Mouse (Mus musculus): ENCODE results near the gene B4galnt1.

Gene B4galnt1

GRCm38 (mm10) chr10:127170002-127170401, 5.0 kb downstream of the B4galnt1 start:
- peak; percentile 44 to 60 for DNase-seq (ENCODE audit: low spot score in 2 of 2)

GRCm38 (mm10) chr10:127170837-127171272, 5.8 kb downstream of the B4galnt1 start:
- peak; percentile 68 to 76 for DNase-seq (ENCODE audit: low spot score in 2 of 2)

DNA sequence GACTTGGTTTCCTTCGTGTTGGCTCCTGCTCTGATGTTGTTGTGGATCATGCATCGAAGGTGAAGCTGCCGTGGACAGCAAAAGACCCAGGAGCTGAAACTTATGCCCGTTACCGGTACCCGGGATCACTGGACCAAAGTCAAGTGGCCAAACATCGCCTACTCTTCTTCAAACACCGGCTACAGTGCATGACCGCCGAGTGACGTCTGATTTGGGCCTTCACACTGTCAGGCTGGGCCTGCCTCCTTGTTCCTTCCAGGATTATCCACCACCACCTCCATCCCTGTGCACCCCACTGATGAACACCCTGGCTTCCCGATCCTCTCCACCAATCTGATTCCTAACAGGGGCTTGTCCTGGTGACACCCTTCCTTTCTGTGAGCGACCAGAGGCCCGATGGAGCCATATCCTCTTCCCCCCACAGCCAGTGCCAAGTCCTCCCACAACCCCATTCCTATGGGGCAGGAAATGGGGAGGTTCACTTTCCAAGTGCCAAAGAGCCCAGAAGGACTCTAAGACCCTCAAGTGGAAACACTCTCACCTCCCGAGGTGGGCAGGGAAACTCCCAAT, 6.7 kb downstream of the B4galnt1 start:
- DNase-seq (ENCODE audit: low spot score in 2 of 2): no peak

GRCm38 (mm10) chr10:127173148-127174065, 8.4 kb downstream of the B4galnt1 start:
- DNase-seq (ENCODE audit: low spot score in 2 of 2): peak in 1 of 2 experiments; percentile 32

GRCm38 (mm10) chr10:127174170-127174569, 9.1 kb downstream of the B4galnt1 start:
- peak in 1 of 2 experiments; percentile 37 for DNase-seq (ENCODE audit: low spot score in 2 of 2)

GRCm38 (mm10) chr10:127176228-127176627, 11.2 kb downstream of the B4galnt1 start:
- DNase-seq (ENCODE audit: low spot score in 2 of 2): no peak

DNA sequence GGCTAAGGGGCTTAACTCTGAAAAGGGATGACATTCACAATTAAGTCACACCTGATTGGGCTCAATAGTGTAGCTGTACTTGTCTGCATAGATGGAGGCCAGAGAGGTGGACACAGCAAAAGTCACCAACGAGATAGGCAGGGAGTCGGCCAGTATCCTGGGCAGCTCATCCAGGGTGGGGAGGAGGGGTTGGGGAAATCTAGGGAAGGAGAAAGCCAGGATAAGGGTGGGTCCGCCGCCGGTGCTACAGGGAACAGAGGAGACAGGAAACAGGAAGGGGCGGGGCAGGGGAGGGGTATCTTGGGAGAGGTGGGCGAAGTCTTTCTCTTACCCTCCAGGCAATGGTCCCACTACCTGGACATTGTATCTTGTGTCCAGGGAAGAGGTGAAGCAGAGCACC, 11.7 kb downstream of the B4galnt1 start:
- DNase-seq (ENCODE audit: low spot score in 2 of 2): no peak

- no peak for DNase-seq (ENCODE audit: low spot score in 2 of 2)
Measured at GRCm38 (mm10) chr10:127177235-127177634, 12.2 kb downstream of the B4galnt1 start.

- DNase-seq (ENCODE audit: low spot score in 2 of 2): peak; percentile 79 to 85
Measured at GRCm38 (mm10) chr10:127177719-127178118, 12.7 kb downstream of the B4galnt1 start.

- peak in 1 of 2 experiments; percentile 34 for DNase-seq (ENCODE audit: low spot score in 2 of 2)
Measured at GRCm38 (mm10) chr10:127178286-127179027, 13.4 kb downstream of the B4galnt1 start.

- DNase-seq (ENCODE audit: low spot score in 2 of 2): peak in 1 of 2 experiments; percentile 71
Measured at GRCm38 (mm10) chr10:127179871-127180694, 15.1 kb downstream of the B4galnt1 start, which contains the start of gene Slc26a10. Slc26a10 (minus strand) TSS chr10:127180645.

GRCm38 (mm10) chr10:127180695-127181047, 15.6 kb downstream of the B4galnt1 start:
- DNase-seq (ENCODE audit: low spot score in 2 of 2): no peak

- no peak for DNase-seq (ENCODE audit: low spot score in 2 of 2)
Measured at GRCm38 (mm10) chr10:127181566-127181965, 16.5 kb downstream of the B4galnt1 start.

GRCm38 (mm10) chr10:127182624-127183023, 17.6 kb downstream of the B4galnt1 start:
- no peak for DNase-seq (ENCODE audit: low spot score in 2 of 2)

DNA sequence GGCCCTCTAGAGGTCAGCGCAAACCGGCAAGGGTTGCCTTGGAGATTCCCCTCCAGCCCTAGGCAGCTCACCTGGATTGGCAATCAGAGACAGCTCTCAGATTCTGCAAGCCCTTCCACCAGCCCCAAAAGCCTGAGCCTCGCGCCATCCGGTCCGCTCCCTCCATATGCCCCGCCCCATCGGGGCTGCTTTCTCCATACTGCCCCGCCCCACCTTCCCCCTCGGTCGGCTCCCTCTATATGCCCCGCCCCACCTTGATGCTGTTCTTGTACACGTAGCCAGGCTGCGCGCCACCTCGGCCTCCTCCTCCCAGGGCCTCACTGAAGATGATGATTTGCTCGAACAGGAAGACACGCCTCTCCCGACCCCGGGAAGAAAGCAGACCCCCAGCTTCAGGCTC, 18.7 kb downstream of the B4galnt1 start:
- DNase-seq (ENCODE audit: low spot score in 2 of 2): no peak

DNA sequence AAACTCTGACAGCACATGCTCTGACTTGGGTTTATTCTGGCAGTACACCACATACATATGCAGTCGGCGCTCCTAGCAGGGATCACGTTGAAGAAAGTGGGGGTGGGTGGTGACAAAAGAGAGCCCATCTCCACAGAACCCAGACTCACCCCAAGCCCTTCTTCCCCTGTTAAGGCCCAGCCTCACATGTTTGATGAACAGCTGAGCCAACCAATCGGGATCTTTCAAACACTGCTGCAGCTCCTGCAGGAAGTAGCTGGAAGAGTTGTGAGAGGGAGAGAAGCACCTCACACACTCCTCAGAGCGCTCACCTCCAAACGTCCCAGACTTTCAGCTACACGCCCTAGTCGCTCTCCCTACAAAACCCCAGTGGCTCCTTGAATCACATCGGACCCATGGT, 20.1 kb downstream of the B4galnt1 start:
- peak; percentile 73 to 77 for DNase-seq (ENCODE audit: low spot score in 2 of 2)

DNA sequence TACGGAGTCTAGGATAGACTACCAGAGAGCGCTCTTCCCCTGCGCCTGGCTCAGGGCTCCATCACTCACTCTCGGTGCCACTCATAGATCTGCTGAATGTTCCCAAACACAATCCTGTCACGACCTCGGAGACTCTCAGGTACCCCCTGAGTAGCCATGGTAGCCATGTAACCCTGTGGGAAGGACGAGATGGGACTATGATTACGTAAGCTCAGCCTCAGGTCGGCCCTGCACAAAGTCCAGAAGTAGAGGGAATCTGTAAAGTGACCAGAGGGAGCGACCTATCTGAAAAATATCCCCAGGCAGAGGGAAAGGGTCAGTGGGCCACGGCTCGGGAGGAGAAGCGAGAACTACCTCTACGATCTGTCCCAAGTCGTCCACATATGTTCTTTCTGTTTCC, 20.5 kb downstream of the B4galnt1 start:
- no peak for DNase-seq (ENCODE audit: low spot score in 2 of 2)

DNA sequence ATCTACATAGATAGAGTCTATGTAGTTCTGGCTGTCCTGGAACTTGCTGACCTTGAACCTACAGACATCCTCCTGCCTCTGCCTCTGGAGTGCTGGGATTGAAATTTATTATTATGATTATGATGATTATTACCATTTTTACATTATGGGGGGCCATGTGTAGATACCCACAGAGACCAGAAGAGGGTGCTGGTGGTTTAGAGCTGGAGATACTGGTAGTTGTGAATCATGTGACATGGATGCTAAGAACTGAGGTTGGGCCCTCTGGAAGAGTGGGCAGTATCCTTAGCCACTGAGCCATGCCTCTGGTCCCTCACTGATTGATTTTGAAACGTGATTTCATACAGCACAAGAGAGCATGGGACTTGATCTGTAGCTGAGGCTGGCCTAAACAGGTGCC, 21.4 kb downstream of the B4galnt1 start:
- DNase-seq (ENCODE audit: low spot score in 2 of 2): no peak

DNA sequence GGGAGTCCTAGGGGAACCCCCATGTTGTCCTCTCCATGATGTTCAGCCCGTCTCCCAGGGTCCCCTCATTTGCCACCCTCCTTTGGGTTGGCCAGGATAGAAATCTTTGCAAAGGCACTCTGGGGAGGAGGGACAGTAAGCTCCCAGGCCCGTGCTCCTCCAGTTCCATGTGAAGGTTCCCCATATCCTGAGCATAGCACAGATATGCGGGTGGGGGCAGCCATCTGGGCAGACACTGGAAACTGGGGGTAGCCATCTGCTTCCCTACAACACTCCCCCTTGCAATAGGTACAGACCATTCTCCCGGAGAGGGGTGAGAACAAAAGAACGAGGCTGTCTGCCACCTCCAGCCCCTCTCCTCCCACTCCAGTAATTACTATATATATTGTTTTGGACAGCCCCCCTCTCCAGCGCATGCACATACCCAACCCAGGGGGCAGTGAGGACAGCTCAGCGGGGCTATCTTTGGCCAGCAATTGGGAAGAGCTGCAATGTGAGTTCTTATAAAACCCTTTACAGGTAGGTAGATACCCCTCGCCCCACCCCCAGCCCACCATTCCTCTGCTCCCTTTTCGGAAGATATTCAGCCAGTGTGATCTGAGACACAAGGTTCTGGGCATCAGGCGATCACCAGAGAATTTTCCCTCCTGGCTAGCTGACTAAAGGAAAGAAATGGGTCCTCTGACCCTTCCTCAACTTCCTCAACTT, 22.5 kb downstream of the B4galnt1 start:
- peak; percentile 74 to 86 for DNase-seq (ENCODE audit: low spot score in 2 of 2)

DNA sequence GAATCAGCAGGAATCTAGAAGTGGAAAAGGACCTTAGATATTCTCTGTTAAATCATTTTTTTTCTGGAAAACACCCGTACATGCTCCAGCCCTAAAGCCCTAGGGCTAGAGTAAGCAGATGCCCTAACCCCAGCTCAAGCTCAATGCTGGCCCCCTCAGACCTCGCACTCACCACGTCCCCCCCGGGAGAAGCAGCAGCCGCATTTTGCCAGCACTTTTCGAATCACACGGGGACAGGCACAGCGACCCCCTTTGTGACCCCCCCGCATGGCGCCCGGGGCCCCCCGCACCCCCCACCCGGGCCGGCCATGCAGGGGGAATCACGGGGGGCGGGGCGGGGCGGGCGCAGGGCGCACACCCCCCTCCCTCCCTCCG, 23.0 kb downstream of the B4galnt1 start:
- DNase-seq (ENCODE audit: low spot score in 2 of 2): peak in 1 of 2 experiments; percentile 34
